Mouse (Mus musculus) ES-Bruce4 (cell line): ENCODE data around the gene Slc34a3.

Experiments
- CTCF ChIP-seq: IDR thresholded peaks from one replicate; pipeline ENCODE4 v1.8.1; 2011; ENCODE audit warnings: low read depth, low read length
- EP300 ChIP-seq: IDR thresholded peaks from 2 replicates; pipeline ENCODE4 v1.6.1; 2011; ENCODE audit warnings: low read depth, low read length; ENCODE audit not compliant: insufficient read depth
- POLR2A ChIP-seq: IDR thresholded peaks from one replicate; pipeline ENCODE4 v1.8.1; 2011; ENCODE audit warnings: low read length; ENCODE audit not compliant: insufficient read depth

DNA sequence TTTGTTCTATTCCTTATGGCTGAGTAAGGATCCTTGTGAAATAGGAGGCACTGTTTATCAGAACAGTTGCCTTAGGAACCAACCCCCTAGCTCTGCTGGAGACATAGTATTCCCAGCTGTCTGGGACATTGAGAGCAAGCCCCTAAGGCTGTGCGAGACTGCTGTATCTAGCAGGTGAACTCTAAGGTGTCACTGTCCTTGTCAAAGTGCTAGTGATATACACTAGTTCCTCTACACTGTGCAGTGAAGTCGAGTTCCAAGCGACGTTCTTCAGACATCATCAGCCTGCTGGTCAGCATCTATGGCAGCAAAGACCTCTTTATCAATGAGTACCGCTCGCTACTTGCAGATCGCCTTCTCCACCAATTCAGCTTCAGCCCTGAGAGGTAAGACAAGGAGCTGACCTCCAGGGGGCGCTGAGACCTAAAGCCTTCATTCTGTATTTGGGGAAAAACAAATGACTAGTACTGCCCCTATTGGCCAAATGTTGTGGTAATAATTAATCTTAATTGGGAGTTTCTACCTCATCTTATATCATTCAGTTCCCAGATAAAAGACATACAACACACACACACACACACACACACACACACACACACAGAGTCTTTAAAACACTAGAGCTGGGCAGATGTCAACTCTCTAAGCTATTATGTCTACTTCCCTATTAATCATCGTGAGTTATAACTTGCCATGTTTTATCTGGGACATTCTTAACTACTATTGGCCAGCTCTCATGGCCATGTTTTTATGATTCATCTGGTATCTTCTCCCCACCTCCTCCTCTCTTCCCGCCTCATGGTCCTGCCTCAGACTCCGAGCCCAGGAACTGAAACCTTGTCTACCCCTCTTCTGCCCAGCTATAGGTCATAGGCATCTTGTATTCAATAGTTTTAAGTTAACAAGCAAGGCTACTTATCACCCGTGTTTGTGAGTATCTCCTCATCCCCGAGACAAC is 45.0 kb upstream of the Slc34a3 start:
- TF ChIP-seq CTCF, result peak; percentile 74
- no peak for TF ChIP-seq POLR2A
- TF ChIP-seq EP300, result no peak
